Mouse (Mus musculus): ENCODE results near the gene Rccd1.
A peak's percentile ranks its signal among the peaks of the same experiment; 100 is the strongest.

Gene Rccd1

GRCm38 (mm10) chr7:80252886-80253285 lies 71.4 kb downstream of the Rccd1 start:
- DNase-seq: no peak

DNA sequence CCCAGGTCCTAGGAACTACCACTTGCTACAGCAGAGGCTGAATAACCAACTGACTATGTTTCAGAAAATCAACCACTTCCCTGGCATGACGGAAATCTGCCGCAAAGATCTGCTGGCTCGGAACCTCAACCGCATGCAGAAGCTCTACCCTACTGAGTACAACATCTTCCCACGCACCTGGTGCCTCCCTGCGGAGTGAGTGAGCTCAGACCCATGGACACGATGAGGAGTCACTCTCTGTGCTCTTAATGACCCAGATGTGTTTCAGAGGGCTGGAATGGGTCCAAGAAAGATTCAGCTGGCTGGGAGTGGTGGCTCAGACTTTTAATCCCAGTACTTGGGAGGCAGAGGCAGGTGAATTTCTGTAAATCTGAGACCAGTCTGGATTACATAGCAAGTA lies 71.8 kb downstream of the Rccd1 start:
- no peak for DNase-seq

GRCm38 (mm10) chr7:80246859-80247258 lies 77.4 kb downstream of the Rccd1 start:
- peak; percentile 43 for DNase-seq

GRCm38 (mm10) chr7:80246148-80246721 lies 78.0 kb downstream of the Rccd1 start, which contains the start of gene Ttll13:
Gene Ttll13 (plus strand): TSS chr7:80246376.
- peak; percentile 98 for DNase-seq

GRCm38 (mm10) chr7:80244851-80245250 lies 79.4 kb downstream of the Rccd1 start:
- DNase-seq: no peak

Measured in thymus, postnatal 14 days (tissue).